Comparison of ENCODE assay signal across 23 mouse cellular contexts in genomic region chr15:32198076-32198475, GRCm38 (mm10). TPM values are rescaled to one million over a fixed set of nuclear protein-coding genes. Genes with fewer than 3 reads are reported as not detected.
A peak's percentile ranks its signal among the peaks of the same experiment; 100 is the strongest.
DNase-seq lines count a peak whose midpoint lies in the region; ATAC-seq and TF ChIP-seq lines count a peak whose summit lies in the region.
"Had no signal": no experiment of that assay in that cellular context is flagged by ENCODE, and none has a peak within 500 bp of the region (broad histone marks: within the 10 kb centered on the region; RNA-seq: fewer than 3 reads in every experiment).

No protein-coding gene starts in this region.

- intact Hi-C loops in heart, adult 2 months (cut with DNase I) = no loop called here

- H3K4me2 ChIP-seq in heart, embryonic 11.5 days = no peak overlapping the region
- H3K4me2 ChIP-seq: hindbrain, embryonic 15.5 days had no signal

- TF ChIP-seq POLR2A in heart, adult 2 months (IDR thresholded peaks at IDR 0.05; ENCODE audit: insufficient read depth, low read depth, low read length) = no peak
- TF ChIP-seq POLR2A in testis, adult 2 months (IDR thresholded peaks at IDR 0.05; ENCODE audit: control insufficient read depth, low read depth, low read length) = no peak

- ATAC-seq in heart, embryonic 11.5 days (replicated peaks; ENCODE audit: insufficient number of reproducible peaks, low FRiP score, low TSS enrichment) = 0 out of 2 replicates have a peak, but pooled peaks have one; percentile 52
- ATAC-seq: forebrain, embryonic 14.5 days; intestine, embryonic 16.5 days had no signal

- no peak overlapping the region for H3K27ac ChIP-seq in heart, embryonic 11.5 days (ENCODE audit: low read depth, low read length)
- no peak overlapping the region for H3K27ac ChIP-seq in heart, adult 2 months
- H3K27ac ChIP-seq in testis, adult 2 months (ENCODE audit: control insufficient read depth, insufficient read depth, low read depth, low read length) = no peak overlapping the region
- H3K27ac ChIP-seq: hindbrain, embryonic 15.5 days had no signal

- H3K4me3 ChIP-seq in heart, embryonic 11.5 days (ENCODE audit: low read depth, low read length) = no peak overlapping the region
- H3K4me3 ChIP-seq in heart, adult 2 months = no peak overlapping the region
- H3K4me3 ChIP-seq in testis, adult 2 months (ENCODE audit: control insufficient read depth, low read depth, low read length) = peak overlapping the region; percentile 11
- H3K4me3 ChIP-seq: embryonic facial prominence, embryonic 10.5 days; hindbrain, embryonic 15.5 days had no signal

- no peaks in the 10 kb centered on the region for H3K4me1 ChIP-seq in heart, embryonic 11.5 days (ENCODE audit: control insufficient read depth, insufficient read depth, low read length)
- H3K4me1 ChIP-seq in heart, adult 2 months (ENCODE audit: control insufficient read depth, insufficient read depth, low read length) = no peaks in the 10 kb centered on the region
- H3K4me1 ChIP-seq in testis, adult 2 months (ENCODE audit: control insufficient read depth, insufficient read depth, low read length) = no peaks in the 10 kb centered on the region; the same call in 1 of the 2 replicates
- H3K4me1 ChIP-seq: hindbrain, embryonic 15.5 days had no signal

- no peak overlapping the region for H3K9ac ChIP-seq in heart, embryonic 11.5 days (ENCODE audit: low read depth, low read length)
- H3K9ac ChIP-seq in heart, adult 2 months (ENCODE audit: low read depth, low read length) = no peak overlapping the region
- H3K9ac ChIP-seq: hindbrain, embryonic 15.5 days had no signal

- no peaks in the 10 kb centered on the region for H3K27me3 ChIP-seq in heart, embryonic 11.5 days (ENCODE audit: control insufficient read depth, insufficient read depth, low read length)
- no peaks in the 10 kb centered on the region for H3K27me3 ChIP-seq in heart, adult 2 months (ENCODE audit: control insufficient read depth, insufficient read depth, low read length)
- H3K27me3 ChIP-seq in testis, adult 2 months (ENCODE audit: control insufficient read depth, insufficient read depth, low read length) = no peaks in the 10 kb centered on the region
- H3K27me3 ChIP-seq: hindbrain, embryonic 15.5 days had no signal

- DNase-seq in heart, adult 2 months = no peak
- DNase-seq in testis, postnatal 10 days (ENCODE audit: low spot score) = no peak
- peak; percentile 57 for DNase-seq in retina, embryonic 14.5 days (ENCODE audit: low spot score)
- DNase-seq in neural tube, embryonic 10.5 days (ENCODE audit: extremely low spot score, low spot score) = no peak
- DNase-seq: adrenal gland, adult 8-10 months; adrenal gland, postnatal 36 days; cerebellum, adult 2 months; gastrocnemius, postnatal 14 days; heart, postnatal 10 days; kidney, adult 2 months had no signal

- TF ChIP-seq EP300 in heart, adult 2 months (IDR thresholded peaks at IDR 0.05; ENCODE audit: insufficient read depth, low read depth, low read length) = no peak

- no peak for TF ChIP-seq CTCF in heart, adult 2 months (IDR thresholded peaks at IDR 0.05)
- no peak for TF ChIP-seq CTCF in testis, adult 2 months (IDR thresholded peaks at IDR 0.05; ENCODE audit: control insufficient read depth, insufficient read depth, insufficient replicate concordance, low read depth, low read length)

- H3K9me3 ChIP-seq in heart, embryonic 11.5 days (replicated peaks; ENCODE audit: control insufficient read depth, low read length) = no peaks in the 10 kb centered on the region
- H3K9me3 ChIP-seq: embryonic facial prominence, embryonic 10.5 days; hindbrain, embryonic 15.5 days had no signal

- H3K79me2 ChIP-seq in heart, adult 2 months (replicated peaks; ENCODE audit: control insufficient read depth, insufficient read depth, low read length) = no peaks in the 10 kb centered on the region

- no peaks in the 10 kb centered on the region for H3K36me3 ChIP-seq in heart, embryonic 11.5 days (ENCODE audit: control insufficient read depth, insufficient read depth, low read length)
- no peaks in the 10 kb centered on the region for H3K36me3 ChIP-seq in heart, adult 2 months (ENCODE audit: control insufficient read depth, insufficient read depth, low read length)
- H3K36me3 ChIP-seq in testis, adult 2 months (ENCODE audit: control insufficient read depth, insufficient read depth, low read length) = no peaks in the 10 kb centered on the region
- H3K36me3 ChIP-seq: embryonic facial prominence, embryonic 10.5 days; hindbrain, embryonic 15.5 days had no signal

- 62% methylated on average over 9 of the region's 9 CpGs for WGBS in heart, embryonic 11.5 days (ENCODE audit: insufficient replicate concordance)
- 78% methylated on average over 9 of the region's 9 CpGs for WGBS in heart, adult 2 months

RNA-seq across cellular contexts. Expression of gene Tas2r119, which starts 21.0 kb away (rescaled TPM):
- polyA plus RNA-seq in heart, embryonic 11.5 days (2014; fragmentation: Nextera tagmentation; extraction: Ambion mirVana) = not detected in 2 replicates
- total RNA-seq in heart, adult 2 months (2021) = not detected
- not detected in 2 replicates for polyA plus RNA-seq in heart, adult 2 months (2012; rRNA removed)
- polyA plus RNA-seq in testis, adult 2 months (2012; rRNA removed) = not detected in 2 replicates
- total RNA-seq: adrenal gland, adult 8-10 months; adrenal gland, postnatal 36 days; ES-E14; gastrocnemius, adult 18-20 months; gastrocnemius, postnatal 14 days; heart, adult 8-10 months; heart, postnatal 10 days; hematopoietic stem cell, adult 5-6 weeks had no signal
- polyA plus RNA-seq: cerebellum, adult 2 months; embryonic facial prominence, embryonic 10.5 days; embryonic facial prominence, embryonic 14.5 days; forebrain, embryonic 14.5 days; frontal cortex, adult 2 months; gonadal fat pad, adult 2 months; hindbrain, embryonic 15.5 days; intestine, embryonic 16.5 days; kidney, adult 2 months had no signal

RNA-seq across cellular contexts. Expression of gene Sema5a, which starts 46.5 kb away (rescaled TPM):
- polyA plus RNA-seq in heart, embryonic 11.5 days (2014; fragmentation: Nextera tagmentation; extraction: Ambion mirVana) = 2.9 and 3.8 TPM in 2 replicates
- 10 to 100 TPM in 1 of 2 experiments, 1 to 10 TPM in 1; 7.9 to 10.6 TPM for total RNA-seq in heart, adult 2 months (2021)
- polyA plus RNA-seq in heart, adult 2 months (2012; rRNA removed) = 1.8 and 2.6 TPM in 2 replicates
- polyA plus RNA-seq in testis, adult 2 months (2012; rRNA removed) = 3.6 and 4.5 TPM in 2 replicates
- total RNA-seq: hematopoietic stem cell, adult 5-6 weeks had no signal
